Mouse (Mus musculus) liver, postnatal 0 days (tissue): Measurements from ENCODE around the gene Rexo4. TPM values are rescaled to one million over a fixed set of nuclear protein-coding genes. Genes with fewer than 3 reads are reported as not detected.

Experiments used
- ATAC-seq: fragments of 200-750 bp; cut with Nextera tagmentation; 2 replicates; pipeline ENCODE4 v1.8.0; 2017; ENCODE audit warnings: mild to moderate bottlenecking, moderate library complexity
- DNase-seq: peaks from one replicate; pipeline ENCODE4 v3.0.0-alpha.2; 2016
- H3K27ac ChIP-seq: fragments of 300-500 bp; sonication (generic); 2 replicates; pipeline ENCODE4 v1.5.1; 2014; ENCODE audit warnings: antibody characterized with exemption, moderate library complexity, mild to moderate bottlenecking, low read depth
- H3K27me3 ChIP-seq: fragments of 300-500 bp; sonication (generic); 2 replicates; pipeline ENCODE4 v1.6.1; 2014; ENCODE audit warnings: low read length, control low read depth, mixed read lengths; ENCODE audit not compliant: insufficient read depth
- H3K36me3 ChIP-seq: fragments of 300-500 bp; sonication (generic); replicated peaks from 2 replicates; pipeline ENCODE4 v1.6.1; 2014; ENCODE audit warnings: mild to moderate bottlenecking, control low read depth, low read length, moderate library complexity, mixed read lengths; ENCODE audit not compliant: insufficient read depth
- H3K4me1 ChIP-seq: fragments of 300-500 bp; sonication (generic); 2 replicates; pipeline ENCODE4 v1.6.1; 2014; ENCODE audit warnings: antibody characterized with exemption, mild to moderate bottlenecking, control low read depth; ENCODE audit not compliant: insufficient read depth
- H3K4me2 ChIP-seq: fragments of 300-500 bp; sonication (generic); 2 replicates; pipeline ENCODE4 v1.6.1; 2014; ENCODE audit warnings: low read depth, mild to moderate bottlenecking, low read length, moderate library complexity, mixed read lengths
- H3K4me3 ChIP-seq: fragments of 300-500 bp; sonication (generic); 2 replicates; pipeline ENCODE4 v1.5.1; 2014; ENCODE audit warnings: low read depth, low read length
- H3K9ac ChIP-seq: fragments of 300-500 bp; sonication (generic); replicated peaks from 2 replicates; pipeline ENCODE4 v1.6.1; 2014; ENCODE audit warnings: mild to moderate bottlenecking, moderate library complexity
- H3K9me3 ChIP-seq: fragments of 300-500 bp; sonication (generic); 2 replicates; pipeline ENCODE4 v1.6.1; 2016; ENCODE audit warnings: mild to moderate bottlenecking, control low read depth, low read length, mixed read lengths
- CTCF ChIP-seq: sonication (generic); IDR thresholded peaks from 2 replicates; pipeline ENCODE4 v1.5.1; 2016; ENCODE audit warnings: antibody characterized with exemption, low read depth
- EP300 ChIP-seq: IDR thresholded peaks from 2 replicates; pipeline ENCODE4 v1.6.1; 2016; ENCODE audit warnings: antibody characterized with exemption, low read depth, mild to moderate bottlenecking
- WGBS: fragments of 180-500 bp; shearing (Covaris S2); extraction: QIAGEN DNeasy Blood & Tissue Kit; methylation state at CpG from one replicate; pipeline ENCODE4 v1.1.7; 2014; ENCODE audit not compliant: insufficient replicate concordance; 5-methylcytosine and 5-hydroxymethylcytosine counted together
- polyA plus RNA-seq: library from polyadenylated mRNA; unstranded; fragments of >200 nt; fragmentation: Nextera tagmentation; extraction: Ambion mirVana; gene quantifications from 2 replicates; pipeline ENCODE4 v1.2.1, GENCODE M21; 2015

Gene Rexo4
- polyA plus RNA-seq, 1 experiment from 2014 or later, result 14.2 TPM

- peak; percentile 64 for ATAC-seq
- Histone ChIP-seq H3K4me3 (no peak overlapping the region), H3K4me1 (peaks cover 12% of the 10 kb centered on the region), H3K9me3 (no peaks in the 10 kb centered on the region), H3K4me2 (no peak overlapping the region), H3K9ac (no peak overlapping the region), H3K36me3 (peaks cover 85% of the 10 kb centered on the region), H3K27me3 (no peaks in the 10 kb centered on the region), H3K27ac (no peak overlapping the region)
- DNase-seq, result peak; percentile 50
- TF ChIP-seq CTCF, result no peak
- TF ChIP-seq EP300, result no peak
- 67% methylated on average over 9 of the region's 9 CpGs for WGBS
These were observed 42.4 kb downstream of the Rexo4 start for GRCm38 (mm10) chr2:26921784-26922183.

DNA sequence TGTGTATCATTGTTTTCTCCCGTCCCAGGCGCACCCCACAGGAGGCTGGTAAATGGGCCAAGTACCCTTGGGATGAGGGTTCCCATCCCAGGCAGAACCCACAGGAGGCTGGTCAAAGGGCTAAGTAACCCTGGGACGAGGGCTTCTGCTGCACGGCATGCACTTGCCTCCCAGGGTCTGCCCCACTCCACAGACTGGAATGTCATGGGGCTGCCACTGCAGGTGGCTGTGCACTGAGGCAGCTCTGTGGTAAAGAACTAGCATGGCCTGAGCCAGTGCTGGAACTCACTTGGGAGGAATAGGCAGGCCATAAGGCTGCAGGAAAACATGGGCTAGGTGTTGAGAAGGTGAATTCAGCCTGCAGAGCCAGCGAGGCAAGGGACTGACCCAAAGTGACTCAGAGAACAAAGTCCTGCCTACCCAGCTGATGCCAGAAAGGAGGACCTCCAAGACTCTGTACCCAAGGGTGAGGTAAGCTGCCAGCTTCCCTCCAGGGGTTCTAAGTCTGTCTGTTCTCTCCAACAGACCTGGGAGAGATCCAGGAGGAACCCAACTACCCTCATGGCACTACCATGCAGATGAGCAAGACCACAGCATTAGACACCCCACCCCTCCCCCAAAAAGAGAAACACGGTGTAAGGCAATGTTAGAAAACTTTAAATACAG, 43.9 kb downstream of the Rexo4 start:
- Histone ChIP-seq H3K4me2 (no peak overlapping the region), H3K9me3 (no peaks in the 10 kb centered on the region), H3K27ac (no peak overlapping the region), H3K9ac (no peak overlapping the region), H3K4me1 (peaks cover 19% of the 10 kb centered on the region), H3K27me3 (no peaks in the 10 kb centered on the region), H3K4me3 (no peak overlapping the region), H3K36me3 (peaks cover 72% of the 10 kb centered on the region)
- TF ChIP-seq EP300 (no peak), CTCF (no peak)
- DNase-seq (no peak), ATAC-seq (no peak)
- 86% methylated on average over 6 of the region's 6 CpGs for WGBS

GRCm38 (mm10) chr2:26919684-26920083, 44.5 kb downstream of the Rexo4 start:
- 81% methylated on average over 3 of the region's 3 CpGs for WGBS
- ATAC-seq (no peak), DNase-seq (no peak)
- no peaks in the 10 kb centered on the region for H3K27me3 ChIP-seq
- H3K4me3 ChIP-seq, result no peak overlapping the region
- peaks cover 68% of the 10 kb centered on the region for H3K36me3 ChIP-seq
- H3K27ac ChIP-seq, result no peak overlapping the region
- no peak for TF ChIP-seq EP300
- no peak overlapping the region for H3K4me2 ChIP-seq
- no peak overlapping the region for H3K9ac ChIP-seq
- H3K4me1 ChIP-seq, result peaks cover 25% of the 10 kb centered on the region
- no peaks in the 10 kb centered on the region for H3K9me3 ChIP-seq

DNA sequence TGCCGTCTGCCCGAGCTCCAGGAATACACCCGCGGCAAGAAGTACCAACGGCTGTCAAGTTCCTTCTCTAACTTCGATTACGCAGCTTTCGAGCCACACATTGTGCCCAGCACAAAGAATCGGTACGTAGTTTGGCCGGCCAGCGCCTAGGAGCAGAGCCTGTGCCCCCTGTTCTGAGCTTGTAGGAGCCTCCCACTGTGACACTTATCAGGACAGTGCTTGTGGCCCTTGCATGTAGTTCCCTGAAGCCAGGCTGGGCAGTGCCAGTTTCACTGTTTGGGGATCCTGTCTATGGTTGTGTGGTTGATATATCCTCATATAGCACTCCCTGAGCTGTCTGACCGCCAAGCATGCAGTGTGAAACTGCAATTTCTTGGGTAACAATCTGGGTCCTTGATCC, 47.4 kb downstream of the Rexo4 start:
- 2% methylated on average over 13 of the region's 13 CpGs for WGBS
- Histone ChIP-seq H3K36me3 (peaks cover 67% of the 10 kb centered on the region), H3K27me3 (no peaks in the 10 kb centered on the region), H3K9me3 (no peaks in the 10 kb centered on the region), H3K4me3 (peak overlapping the region; percentile 69), H3K4me1 (peaks cover 33% of the 10 kb centered on the region), H3K4me2 (peak overlapping the region; percentile 92), H3K27ac (peak overlapping the region; percentile 76), H3K9ac (peak overlapping the region; percentile 70)
- no peak for TF ChIP-seq CTCF
- TF ChIP-seq EP300, result no peak
- DNase-seq, result no peak
- peak; percentile 12 for ATAC-seq

GRCm38 (mm10) chr2:26915927-26916728, 48.1 kb downstream of the Rexo4 start, which contains the start of the genes Surf2 and Surf1:
Gene Surf2 (plus strand): TSS chr2:26916367.
Gene Surf1 (minus strand): TSS chr2:26916530.
- H3K4me2 ChIP-seq, result peak within 1 kb of the TSS; percentile 92
- WGBS, result 2% methylated on average over 47 of the region's 47 CpGs
- peaks cover 35% of the 10 kb centered on the region for H3K4me1 ChIP-seq
- DNase-seq (peak; percentile 85), ATAC-seq (peak; percentile 83)
- H3K27me3 ChIP-seq, result no peaks in the 10 kb centered on the region
- no peaks in the 10 kb centered on the region for H3K9me3 ChIP-seq
- TF ChIP-seq CTCF, result no peak
- no peak for TF ChIP-seq EP300
- H3K9ac ChIP-seq, result peak within 1 kb of the TSS; percentile 70
- H3K4me3 ChIP-seq, result peak within 1 kb of the TSS; percentile 69
- H3K36me3 ChIP-seq, result peaks cover 64% of the 10 kb centered on the region
- peak within 1 kb of the TSS; percentile 76 for H3K27ac ChIP-seq

GRCm38 (mm10) chr2:26914148-26914941, 49.8 kb downstream of the Rexo4 start:
- no peak for DNase-seq
- Histone ChIP-seq H3K9me3 (no peaks in the 10 kb centered on the region), H3K27ac (0 out of 2 replicates have a peak overlapping the region, but pooled peaks have one; percentile 16), H3K4me2 (0 out of 2 replicates have a peak overlapping the region, but pooled peaks have one; percentile 92), H3K27me3 (no peaks in the 10 kb centered on the region), H3K4me3 (no peak overlapping the region), H3K36me3 (peaks cover 46% of the 10 kb centered on the region), H3K4me1 (peaks cover 35% of the 10 kb centered on the region), H3K9ac (peak overlapping the region; percentile 70; the same call in 1 of the 2 replicates)
- ATAC-seq, result no peak
- 55% methylated on average over 8 of the region's 8 CpGs for WGBS
- TF ChIP-seq CTCF (no peak), EP300 (no peak)
